Mouse (Mus musculus) liver, postnatal 0 days (tissue): Measurements from ENCODE around the gene Cyb561d2.

Source experiments
- CTCF ChIP-seq: sonication (generic); IDR thresholded peaks from 2 replicates; pipeline ENCODE4 v1.5.1; 2016; ENCODE audit warnings: antibody characterized with exemption, low read depth
- EP300 ChIP-seq: IDR thresholded peaks from 2 replicates; pipeline ENCODE4 v1.6.1; 2016; ENCODE audit warnings: antibody characterized with exemption, low read depth, mild to moderate bottlenecking

GRCm38 (mm10) chr9:107577871-107578270, 35.9 kb upstream of the Cyb561d2 start:
- TF ChIP-seq CTCF (no peak), EP300 (no peak)
